Mouse (Mus musculus): Measurements from ENCODE around the gene Rabif. TPM values are rescaled to one million over a fixed set of nuclear protein-coding genes. Genes with fewer than 3 reads are reported as not detected.

Rabif gene
- polyA plus RNA-seq, 1 experiment = 13.4 TPM

GRCm38 (mm10) chr1:134548231-134548630, 53.8 kb downstream of the Rabif start:
- Histone ChIP-seq H3K4me2 (ENCODE audit: low read depth) (no peak overlapping the region), H3K36me3 (ENCODE audit: control insufficient read depth, insufficient read depth) (no peaks in the 10 kb centered on the region), H3ac (ENCODE audit: control insufficient read depth, insufficient read length) (no peak overlapping the region), H3K27me3 (ENCODE audit: control insufficient read depth, insufficient read depth, insufficient read length) (no peaks in the 10 kb centered on the region), H3K79me2 (ENCODE audit: control insufficient read depth, insufficient read depth) (no peaks in the 10 kb centered on the region), H3K4me3 (no peak overlapping the region)
- TF ChIP-seq POLR2AphosphoS2 (IDR thresholded peaks at IDR 0.05; ENCODE audit: insufficient read length, low read depth) (no peak), E2F4 (IDR thresholded peaks at IDR 0.05; ENCODE audit: insufficient read depth) (no peak), POLR2A (IDR thresholded peaks at IDR 0.05; ENCODE audit: insufficient read length, low read depth) (no peak), TCF12 (IDR thresholded peaks at IDR 0.05; ENCODE audit: insufficient read depth, poor library complexity, severe bottlenecking) (no peak), TCF3 (IDR thresholded peaks at IDR 0.05; ENCODE audit: insufficient read length, low read depth) (no peak), MAX (IDR thresholded peaks at IDR 0.05; ENCODE audit: low read depth) (no peak)

GRCm38 (mm10) chr1:134549632-134550132, 55.2 kb downstream of the Rabif start, which contains the start of gene Mgat4e:
Gene Mgat4e, minus strand, starts transcription at chr1:134549682.
- no peak within 1 kb of the TSS for H3K4me3 ChIP-seq
- no peak within 1 kb of the TSS for H3K4me2 ChIP-seq (ENCODE audit: low read depth)
- no peaks in the 10 kb centered on the region for H3K27me3 ChIP-seq (ENCODE audit: control insufficient read depth, insufficient read depth, insufficient read length)
- H3K79me2 ChIP-seq (ENCODE audit: control insufficient read depth, insufficient read depth) = no peaks in the 10 kb centered on the region
- TF ChIP-seq POLR2A (IDR thresholded peaks at IDR 0.05; ENCODE audit: insufficient read length, low read depth) (no peak), MYOD1 (IDR thresholded peaks at IDR 0.05; ENCODE audit: control insufficient read depth in 1 of 3, insufficient read length in 2 of 3, low read depth in 2 of 3) (no peak), MYOG (IDR thresholded peaks at IDR 0.05; ENCODE audit: control insufficient read depth in 1 of 3, insufficient read depth in 1 of 3, insufficient read length in 2 of 3, low read depth in 2 of 3) (no peak), MAX (IDR thresholded peaks at IDR 0.05; ENCODE audit: low read depth) (no peak), POLR2AphosphoS2 (IDR thresholded peaks at IDR 0.05; ENCODE audit: insufficient read length, low read depth) (no peak), TCF12 (IDR thresholded peaks at IDR 0.05; ENCODE audit: insufficient read depth, poor library complexity, severe bottlenecking) (no peak), CEBPB (IDR thresholded peaks at IDR 0.05; ENCODE audit: insufficient read depth, poor library complexity, severe bottlenecking) (no peak), REST (IDR thresholded peaks at IDR 0.05; ENCODE audit: insufficient read depth, insufficient read length) (no peak), SRF (IDR thresholded peaks at IDR 0.05; ENCODE audit: control insufficient read depth, insufficient read length, low read depth) (no peak)
- no peaks in the 10 kb centered on the region for H3K36me3 ChIP-seq (ENCODE audit: control insufficient read depth, insufficient read depth)
- H3ac ChIP-seq (ENCODE audit: control insufficient read depth, insufficient read length) = no peak within 1 kb of the TSS

GRCm38 (mm10) chr1:134551869-134552268, 57.4 kb downstream of the Rabif start:
- no peak overlapping the region for H3K4me2 ChIP-seq (ENCODE audit: low read depth)
- H3K4me3 ChIP-seq = no peak overlapping the region
- no peaks in the 10 kb centered on the region for H3K79me2 ChIP-seq (ENCODE audit: control insufficient read depth, insufficient read depth)
- no peak for TF ChIP-seq TCF3 (IDR thresholded peaks at IDR 0.05; ENCODE audit: insufficient read length, low read depth)
- no peak for TF ChIP-seq MYOG (IDR thresholded peaks at IDR 0.05; ENCODE audit: control insufficient read depth in 1 of 3, insufficient read depth in 1 of 3, insufficient read length in 2 of 3, low read depth in 2 of 3)
- no peak for TF ChIP-seq CEBPB (IDR thresholded peaks at IDR 0.05; ENCODE audit: insufficient read depth, poor library complexity, severe bottlenecking)
- TF ChIP-seq SRF (IDR thresholded peaks at IDR 0.05; ENCODE audit: control insufficient read depth, insufficient read length, low read depth) = no peak
- no peak for TF ChIP-seq POLR2A (IDR thresholded peaks at IDR 0.05; ENCODE audit: insufficient read length, low read depth)
- no peak for TF ChIP-seq USF1 (IDR thresholded peaks at IDR 0.05; ENCODE audit: low read depth)
- TF ChIP-seq REST (IDR thresholded peaks at IDR 0.05; ENCODE audit: insufficient read depth, insufficient read length) = no peak
- no peak for TF ChIP-seq POLR2AphosphoS2 (IDR thresholded peaks at IDR 0.05; ENCODE audit: insufficient read length, low read depth)
- TF ChIP-seq E2F4 (IDR thresholded peaks at IDR 0.05; ENCODE audit: insufficient read depth) = no peak
- no peak for TF ChIP-seq MYOD1 (IDR thresholded peaks at IDR 0.05; ENCODE audit: control insufficient read depth in 1 of 3, insufficient read length in 2 of 3, low read depth in 2 of 3)
- no peak for TF ChIP-seq TCF12 (IDR thresholded peaks at IDR 0.05; ENCODE audit: insufficient read depth, poor library complexity, severe bottlenecking)
- no peak for TF ChIP-seq MAX (IDR thresholded peaks at IDR 0.05; ENCODE audit: low read depth)
- H3ac ChIP-seq (ENCODE audit: control insufficient read depth, insufficient read length) = no peak overlapping the region
- no peaks in the 10 kb centered on the region for H3K27me3 ChIP-seq (ENCODE audit: control insufficient read depth, insufficient read depth, insufficient read length)
- H3K36me3 ChIP-seq (ENCODE audit: control insufficient read depth, insufficient read depth) = no peaks in the 10 kb centered on the region

- Histone ChIP-seq H3K27me3 (ENCODE audit: control insufficient read depth, insufficient read depth, insufficient read length) (no peaks in the 10 kb centered on the region), H3K36me3 (ENCODE audit: control insufficient read depth, insufficient read depth) (no peaks in the 10 kb centered on the region), H3K4me2 (ENCODE audit: low read depth) (no peak overlapping the region), H3K4me3 (no peak overlapping the region), H3ac (ENCODE audit: control insufficient read depth, insufficient read length) (no peak overlapping the region), H3K79me2 (ENCODE audit: control insufficient read depth, insufficient read depth) (no peaks in the 10 kb centered on the region)
- TF ChIP-seq TCF3 (IDR thresholded peaks at IDR 0.05; ENCODE audit: insufficient read length, low read depth) (no peak), E2F4 (IDR thresholded peaks at IDR 0.05; ENCODE audit: insufficient read depth) (no peak), REST (IDR thresholded peaks at IDR 0.05; ENCODE audit: insufficient read depth, insufficient read length) (no peak), MYOD1 (IDR thresholded peaks at IDR 0.05; ENCODE audit: control insufficient read depth in 1 of 3, insufficient read length in 2 of 3, low read depth in 2 of 3) (no peak), POLR2A (IDR thresholded peaks at IDR 0.05; ENCODE audit: insufficient read length, low read depth) (no peak), TCF12 (IDR thresholded peaks at IDR 0.05; ENCODE audit: insufficient read depth, poor library complexity, severe bottlenecking) (no peak), POLR2AphosphoS2 (IDR thresholded peaks at IDR 0.05; ENCODE audit: insufficient read length, low read depth) (no peak), CEBPB (IDR thresholded peaks at IDR 0.05; ENCODE audit: insufficient read depth, poor library complexity, severe bottlenecking) (no peak), USF1 (IDR thresholded peaks at IDR 0.05; ENCODE audit: low read depth) (no peak), MYOG (IDR thresholded peaks at IDR 0.05; ENCODE audit: control insufficient read depth in 1 of 3, insufficient read depth in 1 of 3, insufficient read length in 2 of 3, low read depth in 2 of 3) (no peak), MAX (IDR thresholded peaks at IDR 0.05; ENCODE audit: low read depth) (no peak), SRF (IDR thresholded peaks at IDR 0.05; ENCODE audit: control insufficient read depth, insufficient read length, low read depth) (no peak)
These were observed 57.9 kb downstream of the Rabif start for GRCm38 (mm10) chr1:134552396-134552795.
